Mouse (Mus musculus) megakaryocyte, adult 5-6 weeks (primary cell): ENCODE results near the gene Wdr26. TPM values are rescaled to one million over a fixed set of nuclear protein-coding genes. Genes with fewer than 3 reads are reported as not detected.

Source experiments
- ATAC-seq: 2 replicates; pipeline ENCODE4 v1.8.0; 2016; ENCODE audit warnings: mild to moderate bottlenecking, inconsistent platforms; ENCODE audit not compliant: poor library complexity, severe bottlenecking
- total RNA-seq, 2 experiments: library from RNA; stranded (forward) in 1 of 2; stranded (reverse) in 1 of 2; fragments of 153-499, 151-499 nt in 1 of 2; fragments of 221-1000, 200-1000 nt in 1 of 2; gene quantifications; 2 replicates each; pipeline versions ENCODE4 v1.2.3 to v1.2.4; 2015 to 2017

Wdr26 gene
- total RNA-seq (2015) (257 and 258 TPM in 2 replicates), total RNA-seq (2017) (235 and 244 TPM in 2 replicates)

DNA sequence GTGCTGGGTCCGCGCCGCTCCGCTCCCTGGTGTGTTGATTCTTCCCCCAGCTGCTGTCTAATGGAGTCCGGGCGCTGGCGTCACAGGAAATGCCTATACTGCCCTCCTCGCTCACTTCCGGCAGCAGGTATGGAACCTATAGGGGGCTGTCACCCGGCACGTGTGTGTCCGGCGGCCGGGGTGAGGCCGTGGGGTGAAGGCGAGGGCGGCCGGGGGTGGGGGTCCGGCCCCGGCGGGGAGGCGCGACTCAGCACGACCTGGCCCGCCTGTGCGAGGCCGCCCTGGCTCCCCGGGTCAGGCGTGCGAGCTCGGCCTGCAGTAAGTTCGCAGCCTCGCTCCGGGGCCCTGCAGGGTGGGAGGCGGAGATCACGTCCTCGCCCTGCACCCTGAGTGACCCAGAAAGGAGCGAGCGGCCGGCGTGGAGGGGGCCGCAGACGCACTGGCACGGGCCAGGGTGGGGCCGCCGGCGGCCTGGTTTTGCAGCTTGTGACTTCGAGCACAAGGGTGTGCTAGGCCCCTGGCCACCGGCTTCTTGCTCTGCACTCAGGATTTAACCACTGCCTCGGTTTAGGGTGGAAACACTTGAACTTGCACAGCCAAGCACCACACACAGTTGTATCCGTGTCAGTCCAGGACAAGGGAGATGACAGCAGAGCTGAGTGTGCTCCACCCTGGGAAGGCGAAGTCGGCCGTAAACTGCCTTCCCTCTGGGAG lies at the start of gene Wdr26:
Wdr26 (minus strand) TSS at position 82 of the 714 bp plus-strand sequence.
- ATAC-seq, result peak; percentile 81

DNA sequence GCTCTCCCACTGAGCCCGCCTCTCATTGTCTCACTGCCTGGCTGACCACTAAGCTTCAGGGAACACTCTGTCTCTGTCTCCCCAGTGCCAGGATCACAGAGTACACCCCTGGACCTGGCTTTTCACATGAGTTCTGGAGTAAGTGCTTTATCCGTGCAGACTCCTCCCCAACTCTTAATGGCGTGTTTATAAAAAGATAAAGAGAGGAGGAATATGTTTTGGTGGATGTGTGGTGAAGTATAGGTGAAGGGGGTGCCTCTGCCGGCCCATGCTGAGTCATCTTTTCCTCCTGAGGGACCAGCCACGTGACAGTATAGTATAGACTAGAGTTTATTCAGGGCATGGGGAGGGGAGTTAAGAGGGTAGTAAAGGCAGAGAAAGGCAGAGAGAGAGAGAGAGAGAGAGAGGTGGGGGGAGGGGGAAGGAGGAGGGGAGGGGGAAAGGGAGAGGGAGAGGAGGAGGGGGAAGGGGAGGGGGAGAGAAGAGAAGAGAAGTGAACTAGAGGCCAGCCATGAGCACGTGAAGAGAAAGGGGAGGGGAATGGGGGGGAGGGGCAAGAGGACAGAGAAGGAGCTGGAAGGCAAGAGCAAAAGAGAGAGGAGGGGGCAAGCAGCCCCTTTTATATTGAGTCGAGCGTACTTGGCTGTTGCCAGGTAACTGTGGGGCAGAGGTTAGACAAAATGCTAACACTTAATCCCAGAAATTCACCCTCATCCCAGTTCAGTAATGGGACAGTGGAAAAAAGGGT lies 49.3 kb upstream of the Wdr26 start:
- no peak for ATAC-seq

DNA sequence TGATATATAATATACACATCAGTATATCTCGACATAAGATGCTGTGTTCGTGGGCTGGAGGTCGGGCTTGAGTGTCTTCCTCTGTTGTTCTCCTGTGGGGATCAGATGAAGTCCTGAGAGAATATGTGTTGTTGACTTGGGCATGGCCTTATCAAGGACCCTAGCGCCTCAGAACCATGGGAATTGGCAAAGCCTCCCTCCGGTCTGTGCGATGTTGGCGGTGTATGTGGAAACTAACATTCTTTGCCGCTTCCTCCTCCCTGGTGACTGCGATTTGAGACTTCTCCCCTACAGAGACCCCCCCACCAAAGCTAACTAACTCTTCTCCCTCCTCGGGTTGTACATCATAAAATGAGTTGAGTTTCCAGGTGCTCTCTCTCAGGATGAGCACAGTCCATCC lies 48.6 kb upstream of the Wdr26 start:
- no peak for ATAC-seq

DNA sequence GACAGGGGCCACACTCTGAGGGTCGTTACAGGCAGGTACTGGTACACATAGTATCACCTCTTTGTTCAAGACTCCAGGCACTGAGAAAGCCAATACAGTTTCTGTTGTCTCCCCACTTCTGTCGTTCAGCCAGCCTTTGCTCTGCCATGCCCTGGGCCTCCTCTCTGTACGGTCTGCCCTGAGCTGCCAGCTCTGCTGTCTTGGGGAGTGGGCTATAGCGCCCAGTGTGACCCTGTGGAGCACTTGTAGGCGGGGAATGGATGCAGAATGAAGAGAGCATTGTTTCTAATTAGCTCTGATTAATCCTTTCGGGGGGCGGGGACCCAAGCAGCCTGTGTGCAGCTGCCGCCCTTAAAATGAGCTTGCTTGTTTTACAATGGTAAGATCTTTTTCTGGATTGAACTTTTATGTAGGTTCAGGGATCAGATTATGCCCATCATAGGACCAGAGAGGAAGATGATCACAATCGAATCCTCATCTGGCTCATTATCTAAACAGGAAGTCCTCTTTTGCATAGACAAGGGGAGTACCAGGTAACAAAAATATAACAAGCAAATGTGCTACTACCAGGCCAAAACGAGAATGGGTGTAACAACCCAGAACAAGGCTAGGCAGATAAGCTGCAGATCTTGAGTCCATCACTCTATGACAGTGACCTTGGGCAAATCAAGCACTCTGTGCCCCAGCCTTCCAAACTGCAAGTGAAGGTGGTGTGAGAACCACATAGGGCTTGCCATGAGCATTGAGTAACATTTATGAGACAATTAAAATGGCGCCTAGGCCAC lies 48.0 kb upstream of the Wdr26 start:
- no peak for ATAC-seq

DNA sequence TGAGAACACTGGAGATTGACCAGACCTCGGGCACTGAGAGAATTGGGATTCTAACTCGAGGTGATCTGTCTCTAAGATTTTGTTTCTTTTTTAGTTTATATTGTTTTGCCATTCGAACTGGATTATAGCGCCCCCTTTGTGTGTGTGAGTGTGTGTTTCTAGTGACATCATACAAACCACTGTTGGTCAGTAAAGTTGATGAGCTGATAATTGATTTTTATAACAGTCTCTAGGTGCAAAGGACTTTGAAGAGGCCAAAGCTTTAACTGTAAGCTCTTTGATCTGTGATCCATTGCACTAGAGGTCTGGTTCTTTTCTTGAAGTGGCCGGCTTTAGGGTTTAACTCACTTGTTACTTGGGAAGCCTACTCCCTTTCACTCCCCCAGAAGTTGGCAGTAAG lies 47.3 kb upstream of the Wdr26 start:
- no peak for ATAC-seq

DNA sequence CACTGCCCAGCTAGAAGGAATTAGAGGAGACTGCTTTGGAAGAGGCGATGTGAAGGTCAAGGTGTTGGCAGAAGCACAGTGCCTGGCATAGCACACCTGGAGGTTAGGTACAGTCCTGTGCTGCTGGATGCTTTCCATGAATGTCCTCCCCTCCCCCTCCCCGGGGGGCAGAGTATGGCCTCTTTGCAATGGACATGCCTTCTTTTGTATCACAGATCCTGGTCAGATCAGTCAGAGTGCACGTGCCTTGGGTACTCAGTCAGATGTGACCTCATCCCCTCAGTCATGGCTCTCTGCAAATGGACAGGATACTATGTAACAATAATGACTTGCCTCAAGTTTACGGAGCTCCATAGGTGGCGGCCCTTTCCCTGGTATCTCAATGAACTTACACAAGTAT lies 46.8 kb upstream of the Wdr26 start:
- ATAC-seq, result no peak

DNA sequence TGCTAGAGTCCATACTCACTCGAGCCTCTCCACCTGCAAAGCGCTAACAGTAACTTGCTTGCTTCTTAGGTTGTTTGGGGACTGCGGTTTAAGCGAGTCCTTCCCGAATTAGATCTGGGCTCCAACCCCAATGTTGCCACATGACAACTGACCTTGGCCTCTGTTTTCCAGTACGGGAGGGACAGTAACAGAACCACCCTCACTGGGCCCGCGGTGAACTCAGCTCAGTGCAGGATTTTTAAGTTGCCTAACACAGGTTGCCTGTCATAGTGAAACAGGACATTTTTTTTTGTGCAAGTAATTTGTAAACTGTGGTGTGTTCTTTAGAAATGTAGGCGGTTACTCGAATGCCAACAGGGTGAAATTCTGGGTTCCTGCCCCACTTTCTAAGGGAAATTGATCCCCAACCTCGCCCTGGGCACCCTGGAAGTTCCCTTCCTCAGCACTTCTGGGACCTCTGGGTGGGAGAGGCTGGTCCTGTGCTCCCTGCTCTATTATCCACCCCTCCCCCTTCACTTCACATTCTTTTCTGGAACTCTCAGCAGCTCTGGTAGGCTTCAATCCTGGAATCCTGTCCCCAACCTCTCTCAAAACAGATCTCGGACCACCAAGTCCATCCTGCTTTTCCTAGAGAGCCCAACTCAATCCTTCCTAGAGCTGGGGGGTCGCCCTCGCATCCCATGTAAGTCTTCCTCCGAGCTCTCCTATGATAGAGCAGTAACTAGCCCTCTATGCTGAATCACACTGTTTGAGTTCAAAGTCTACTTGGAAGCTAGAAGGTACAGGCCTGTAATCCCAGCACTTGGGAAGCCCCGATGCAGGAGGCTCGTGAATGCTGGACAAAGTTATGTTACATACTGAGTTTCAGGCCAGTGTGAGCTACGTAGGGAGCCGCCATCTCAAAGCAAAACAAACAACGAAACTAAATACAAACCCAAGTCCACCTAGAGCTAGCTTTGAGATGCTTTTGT lies 46.1 kb upstream of the Wdr26 start:
- peak; percentile 45 for ATAC-seq

DNA sequence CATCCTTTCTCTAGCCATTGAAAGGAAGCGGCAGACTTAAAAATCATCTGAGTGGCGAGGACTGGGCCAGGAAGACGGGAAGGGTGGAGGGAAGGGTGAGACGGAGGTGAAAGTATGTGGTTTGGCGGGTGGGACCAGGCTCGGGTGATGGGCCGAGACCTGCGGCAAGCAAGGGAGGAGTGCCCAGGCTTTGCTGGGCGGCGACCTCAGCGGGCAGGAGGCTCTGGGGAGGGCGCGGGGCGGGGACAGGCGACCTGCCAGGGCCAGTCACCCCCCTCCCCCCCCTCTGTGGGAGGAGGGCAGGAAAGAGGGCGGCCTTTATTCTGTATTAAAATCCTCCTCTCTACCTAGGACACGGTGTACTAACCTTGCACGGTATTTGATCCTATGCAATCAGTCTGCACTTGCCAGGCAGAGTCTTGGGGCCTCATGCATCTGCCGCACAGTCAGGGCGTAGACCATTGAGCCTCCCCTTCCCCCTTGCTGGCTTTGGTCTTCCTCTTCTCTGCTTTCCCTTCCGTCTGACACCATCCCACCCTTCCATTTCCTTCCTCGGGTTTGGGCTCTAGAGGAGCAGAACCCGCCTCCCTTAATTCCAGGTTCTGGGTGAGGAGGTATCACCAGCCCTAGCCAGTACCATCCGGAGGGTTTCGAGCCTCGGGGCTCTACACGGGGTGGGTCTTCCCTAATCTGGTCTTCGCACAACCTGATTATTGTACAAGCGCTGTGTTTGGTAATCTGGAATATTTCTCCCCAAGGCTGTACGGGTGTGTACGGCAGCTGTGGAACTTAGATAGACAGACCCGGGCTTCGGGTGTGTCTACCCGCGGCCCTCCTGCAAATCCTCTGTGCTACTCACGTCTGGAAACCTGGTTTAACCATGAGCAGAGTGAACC lies 45.1 kb upstream of the Wdr26 start:
- ATAC-seq, result peak; percentile 75

DNA sequence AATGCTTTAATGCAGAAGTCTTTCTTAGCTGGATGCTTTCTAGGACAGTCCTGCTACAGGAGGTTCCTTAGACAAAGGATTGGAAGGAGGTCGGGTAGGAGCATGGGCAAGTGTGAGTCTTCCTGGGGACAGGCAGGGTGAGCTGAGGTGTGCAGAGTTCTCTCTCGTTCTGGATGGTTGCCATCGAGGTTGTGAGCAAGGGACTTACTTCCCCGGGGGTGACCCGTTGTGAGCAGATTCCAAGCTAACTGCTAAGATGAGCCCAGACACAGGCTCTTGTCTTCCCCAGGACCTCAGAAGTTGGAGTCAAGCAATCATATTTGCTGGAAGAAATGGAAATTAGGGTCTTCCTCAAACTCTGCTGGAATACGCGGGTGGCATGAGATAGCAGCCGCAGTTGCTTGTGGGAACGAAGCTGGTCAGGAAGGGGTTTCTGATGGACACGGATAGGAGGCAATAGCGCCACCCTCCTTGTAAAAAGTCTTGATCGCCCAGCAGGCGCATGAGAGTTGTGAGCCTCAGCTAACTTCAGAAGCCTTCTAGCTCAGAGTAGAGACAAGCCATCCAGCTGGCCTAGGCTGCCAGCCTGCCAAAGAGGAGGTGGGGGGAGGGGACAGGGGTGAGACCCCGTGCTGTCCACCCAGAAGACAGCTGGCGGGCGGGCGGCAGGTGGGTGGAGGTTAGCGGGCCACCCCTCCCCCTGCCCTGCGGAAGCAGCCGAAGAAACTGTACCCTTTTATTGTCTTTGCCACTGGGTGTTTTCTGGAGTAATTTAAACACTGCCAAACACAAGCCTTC lies 44.3 kb upstream of the Wdr26 start:
- peak; percentile 26 for ATAC-seq

DNA sequence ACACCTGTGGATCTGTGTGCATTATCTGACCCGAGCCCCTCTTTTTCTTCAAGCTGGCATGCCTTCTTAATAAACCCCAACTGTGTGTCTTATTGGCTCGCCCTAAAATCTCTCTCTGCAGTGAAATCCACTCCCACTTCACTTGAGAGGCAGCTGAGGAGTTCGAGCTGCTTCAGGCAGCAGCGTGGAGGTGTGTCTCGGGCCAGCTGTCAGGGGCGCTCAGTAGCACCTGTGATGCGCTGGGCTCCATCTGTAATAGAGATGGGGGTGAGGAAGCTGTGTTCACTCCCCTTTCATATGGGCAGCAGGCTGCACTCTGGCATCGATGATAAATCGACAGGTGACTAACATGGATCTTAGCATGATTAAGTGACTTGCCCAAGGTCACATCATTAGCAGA lies 43.6 kb upstream of the Wdr26 start:
- ATAC-seq, result no peak

DNA sequence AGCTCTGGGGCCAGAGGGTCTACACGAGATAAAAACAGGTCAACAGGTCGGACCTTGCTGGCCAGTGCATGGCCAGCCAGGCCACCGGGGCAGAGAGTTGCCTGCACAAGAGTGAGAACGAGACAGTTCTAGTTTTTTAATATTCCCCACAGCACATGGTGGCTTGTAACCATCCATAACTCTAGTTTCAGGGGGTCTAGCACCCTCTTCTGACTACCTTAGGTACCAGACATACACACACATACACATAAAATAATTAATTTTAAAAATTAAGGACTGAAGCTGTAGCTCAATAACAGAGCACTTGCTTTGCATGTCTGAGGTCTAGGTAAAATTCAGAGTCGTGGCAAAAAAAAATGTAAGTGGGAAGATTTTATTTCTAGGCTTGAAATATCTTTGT lies 39.8 kb upstream of the Wdr26 start:
- no peak for ATAC-seq

DNA sequence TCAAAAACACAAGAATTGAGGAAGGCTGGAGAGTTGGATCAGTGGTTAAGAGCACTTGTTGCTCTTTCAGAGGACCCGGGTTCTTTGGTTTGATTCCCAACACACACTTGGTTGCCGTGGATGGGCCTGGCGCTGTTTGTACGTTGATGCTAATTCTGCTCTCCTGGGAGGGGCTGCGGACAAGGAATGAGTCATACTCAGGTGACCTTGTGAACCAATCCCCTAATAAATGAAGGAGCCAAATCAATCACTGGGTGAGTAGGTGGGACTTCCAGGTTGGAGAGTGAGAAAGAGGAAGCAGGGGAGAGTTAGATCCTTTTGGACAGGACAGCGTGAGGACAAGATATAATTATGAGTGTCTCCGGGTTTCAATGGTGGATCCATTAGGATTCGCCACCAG lies 39.2 kb upstream of the Wdr26 start:
- ATAC-seq, result no peak

DNA sequence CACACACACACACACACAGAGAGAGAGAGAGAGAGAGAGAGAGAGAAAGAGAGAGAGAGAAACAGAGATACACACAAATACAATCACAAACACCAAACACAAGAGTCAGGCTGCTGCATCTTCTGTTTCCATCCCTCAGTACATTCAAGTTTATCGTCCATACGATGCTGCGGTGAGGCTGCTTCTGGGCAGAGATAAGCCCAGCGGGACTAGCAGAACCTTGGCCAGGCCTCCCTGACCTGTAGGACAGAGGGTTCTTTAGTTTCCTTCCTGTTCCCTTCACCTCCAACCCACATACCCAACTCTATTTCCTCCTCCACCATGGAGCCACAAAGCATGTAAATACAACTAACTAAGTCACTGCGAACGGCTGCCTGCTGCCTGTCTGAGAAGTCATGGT lies 37.7 kb upstream of the Wdr26 start:
- ATAC-seq, result no peak

DNA sequence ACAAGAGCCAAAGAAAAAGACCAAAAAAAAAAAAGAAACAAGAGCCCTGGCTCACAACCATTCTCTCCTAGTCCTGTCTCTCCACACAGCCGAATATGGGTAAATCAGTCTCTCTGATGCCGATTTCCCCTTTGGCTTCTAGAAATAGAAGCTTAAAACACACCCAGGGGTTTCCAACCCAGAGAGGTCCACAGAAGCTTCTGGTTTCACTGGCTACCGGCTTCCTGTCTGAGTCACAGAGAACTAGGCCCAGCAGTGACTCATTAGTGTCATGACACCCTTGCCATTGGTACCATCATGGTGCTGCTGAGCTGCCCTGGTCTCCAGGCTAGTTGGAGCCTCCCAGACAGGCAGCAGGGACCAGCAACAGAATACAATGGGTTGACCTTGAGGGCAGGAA lies 35.4 kb upstream of the Wdr26 start:
- ATAC-seq, result peak; percentile 88

DNA sequence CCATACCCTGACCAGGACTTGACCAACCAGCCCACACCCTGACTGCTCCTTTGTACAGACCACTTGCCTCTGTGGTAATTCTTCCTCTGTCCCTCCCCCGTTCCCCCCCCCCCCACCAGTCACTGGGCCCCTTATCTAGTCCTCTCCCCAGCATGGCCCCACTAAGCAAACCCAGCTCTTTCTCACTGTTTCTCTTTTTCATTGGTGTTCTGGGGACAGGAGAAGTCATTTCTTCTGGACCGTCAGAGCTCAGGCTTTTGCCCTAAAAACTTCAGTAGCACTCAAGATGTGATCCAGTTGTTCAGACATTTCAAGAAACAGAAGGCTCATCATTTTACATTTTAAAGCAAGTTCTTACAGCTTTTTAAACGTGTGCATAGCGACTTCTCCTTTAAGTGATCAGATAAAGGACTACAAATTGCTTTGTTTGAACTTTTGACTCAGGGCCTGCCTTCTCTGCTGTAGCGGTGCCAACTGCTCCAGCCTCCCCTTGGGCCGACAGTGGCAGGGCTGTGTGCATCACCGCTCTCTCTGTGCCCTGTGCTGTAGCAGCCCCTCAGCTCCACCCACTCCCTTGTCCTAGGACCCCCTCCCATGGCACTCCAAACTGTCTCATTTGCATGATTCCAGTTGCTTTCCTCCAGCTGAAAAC lies 34.8 kb upstream of the Wdr26 start:
- ATAC-seq, result peak; percentile 61

DNA sequence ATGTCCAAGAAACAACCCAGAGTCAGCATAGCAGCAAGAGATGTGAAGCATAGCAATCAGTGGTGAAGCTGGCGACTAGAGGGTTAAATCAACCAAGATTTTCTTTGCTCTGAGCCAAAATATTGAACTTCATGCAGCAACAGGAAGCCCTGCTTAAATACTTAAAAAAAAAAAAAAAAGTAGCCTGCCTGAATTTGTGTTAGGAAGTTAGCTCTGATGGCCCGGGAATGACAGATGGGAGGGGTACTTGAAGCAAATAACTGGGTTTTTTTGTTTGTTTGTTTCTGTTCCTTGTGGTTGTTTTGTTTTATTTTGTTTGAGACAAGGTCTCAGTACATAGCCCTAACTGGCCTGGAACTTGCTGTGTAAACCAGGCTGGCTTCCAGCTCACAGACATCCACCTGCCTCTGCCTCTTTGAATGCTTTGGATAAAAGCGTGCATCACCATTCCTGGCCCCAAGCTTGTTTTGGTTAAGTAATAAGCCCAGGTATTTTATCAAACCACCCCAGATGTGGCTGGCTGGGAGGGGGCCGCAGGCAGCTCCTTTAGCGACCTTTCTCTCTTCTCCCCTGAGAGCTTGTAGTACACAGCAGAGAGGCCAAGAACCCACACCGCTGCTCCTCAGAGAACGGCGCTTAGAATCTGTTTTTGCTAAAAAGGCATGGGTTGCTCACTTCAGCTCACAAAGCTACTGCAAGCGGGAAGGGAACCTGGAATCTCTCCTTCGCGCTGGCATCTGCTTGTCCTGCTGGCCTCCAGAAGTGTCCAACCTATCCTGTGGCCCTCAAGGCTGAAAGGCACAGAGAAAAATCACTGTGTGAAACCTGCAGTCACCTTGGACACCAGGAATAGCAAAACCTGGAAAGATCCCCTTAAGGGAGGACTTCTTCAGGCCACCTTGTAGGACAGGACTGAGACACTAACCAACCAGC lies 34.0 kb upstream of the Wdr26 start:
- ATAC-seq, result no peak

DNA sequence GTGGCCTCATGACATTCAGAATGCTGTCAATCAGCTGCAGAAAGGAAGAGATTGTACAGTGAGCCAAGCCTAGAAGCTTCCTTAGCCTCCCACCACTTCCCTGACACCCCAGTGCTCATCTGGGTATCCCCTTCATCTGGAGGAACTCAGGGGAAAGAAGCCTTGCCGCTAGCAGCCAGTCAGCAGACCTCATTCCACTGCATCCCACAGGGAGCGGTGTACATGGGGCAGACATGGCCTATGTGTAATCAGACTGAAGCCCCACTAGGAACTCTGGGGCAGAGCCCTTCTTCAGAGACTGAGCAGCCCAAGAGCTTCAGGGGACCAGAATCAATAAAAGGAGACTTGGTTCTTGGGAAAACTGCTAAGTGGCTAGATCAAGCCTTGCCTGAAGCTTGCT lies 33.3 kb upstream of the Wdr26 start:
- no peak for ATAC-seq
